Mouse (Mus musculus): ENCODE data around the gene Agpat4. TPM values are rescaled to one million over a fixed set of nuclear protein-coding genes. Genes with fewer than 3 reads are reported as not detected.
A peak's percentile ranks its signal among the peaks of the same experiment; 100 is the strongest.

The Agpat4 gene
- polyA plus RNA-seq, 1 experiment from 2014 or later: 31.3 TPM

- Histone ChIP-seq H3K27ac (replicated peaks; ENCODE audit: low read depth, low read length) (peak overlapping the region; percentile 61), H3K36me3 (ENCODE audit: control insufficient read depth, insufficient read depth, low read length) (no peaks in the 10 kb centered on the region), H3K4me3 (replicated peaks; ENCODE audit: low read depth, low read length) (no peak overlapping the region), H3K27me3 (ENCODE audit: control insufficient read depth, insufficient read depth, low read length) (no peaks in the 10 kb centered on the region), H3K4me2 (ENCODE audit: low read length) (no peak overlapping the region), H3K9ac (replicated peaks; ENCODE audit: low read length) (no peak overlapping the region), H3K9me3 (ENCODE audit: control insufficient read depth, low read length) (no peaks in the 10 kb centered on the region), H3K4me1 (ENCODE audit: control insufficient read depth, insufficient read depth, low read length) (peaks cover 19% of the 10 kb centered on the region)
- peak; percentile 72 for ATAC-seq (ENCODE audit: low FRiP score, low TSS enrichment)
- DNase-seq: peak; percentile 74
- WGBS: 23% methylated on average over 10 of the region's 10 CpGs
These were observed 50.0 kb downstream of the Agpat4 start for GRCm38 (mm10) chr17:12168536-12168935.

- no peaks in the 10 kb centered on the region for H3K27me3 ChIP-seq (ENCODE audit: control insufficient read depth, insufficient read depth, low read length)
- no peak overlapping the region for H3K4me2 ChIP-seq (ENCODE audit: low read length)
- H3K36me3 ChIP-seq (ENCODE audit: control insufficient read depth, insufficient read depth, low read length): no peaks in the 10 kb centered on the region
- H3K9ac ChIP-seq (replicated peaks; ENCODE audit: low read length): no peak overlapping the region
- H3K27ac ChIP-seq (replicated peaks; ENCODE audit: low read depth, low read length): no peak overlapping the region
- no peak overlapping the region for H3K4me3 ChIP-seq (replicated peaks; ENCODE audit: low read depth, low read length)
- 84% methylated on average over 12 of the region's 12 CpGs for WGBS
- ATAC-seq (ENCODE audit: low FRiP score, low TSS enrichment) (no peak), DNase-seq (no peak)
- no peaks in the 10 kb centered on the region for H3K9me3 ChIP-seq (ENCODE audit: control insufficient read depth, low read length)
- H3K4me1 ChIP-seq (ENCODE audit: control insufficient read depth, insufficient read depth, low read length): peaks cover 16% of the 10 kb centered on the region
These were observed 50.9 kb downstream of the Agpat4 start for GRCm38 (mm10) chr17:12169326-12169836.

GRCm38 (mm10) chr17:12170791-12171497, 52.4 kb downstream of the Agpat4 start:
- ATAC-seq (ENCODE audit: low FRiP score, low TSS enrichment): no peak
- Histone ChIP-seq H3K9me3 (ENCODE audit: control insufficient read depth, low read length) (no peaks in the 10 kb centered on the region), H3K27me3 (ENCODE audit: control insufficient read depth, insufficient read depth, low read length) (no peaks in the 10 kb centered on the region), H3K27ac (replicated peaks; ENCODE audit: low read depth, low read length) (no peak overlapping the region), H3K9ac (replicated peaks; ENCODE audit: low read length) (no peak overlapping the region), H3K36me3 (ENCODE audit: control insufficient read depth, insufficient read depth, low read length) (no peaks in the 10 kb centered on the region), H3K4me3 (replicated peaks; ENCODE audit: low read depth, low read length) (no peak overlapping the region), H3K4me2 (ENCODE audit: low read length) (no peak overlapping the region), H3K4me1 (ENCODE audit: control insufficient read depth, insufficient read depth, low read length) (peaks cover 16% of the 10 kb centered on the region)
- DNase-seq: no peak
- WGBS: 73% methylated on average over 7 of the region's 7 CpGs

GRCm38 (mm10) chr17:12171666-12172065, 53.2 kb downstream of the Agpat4 start:
- Histone ChIP-seq H3K27ac (replicated peaks; ENCODE audit: low read depth, low read length) (no peak overlapping the region), H3K36me3 (ENCODE audit: control insufficient read depth, insufficient read depth, low read length) (no peaks in the 10 kb centered on the region), H3K4me3 (replicated peaks; ENCODE audit: low read depth, low read length) (no peak overlapping the region), H3K4me1 (ENCODE audit: control insufficient read depth, insufficient read depth, low read length) (peaks cover 16% of the 10 kb centered on the region), H3K9me3 (ENCODE audit: control insufficient read depth, low read length) (no peaks in the 10 kb centered on the region), H3K27me3 (ENCODE audit: control insufficient read depth, insufficient read depth, low read length) (no peaks in the 10 kb centered on the region), H3K9ac (replicated peaks; ENCODE audit: low read length) (no peak overlapping the region), H3K4me2 (ENCODE audit: low read length) (no peak overlapping the region)
- ATAC-seq (ENCODE audit: low FRiP score, low TSS enrichment): no peak
- WGBS: 89% methylated on average over 2 of the region's 2 CpGs
- DNase-seq: no peak

GRCm38 (mm10) chr17:12174221-12174620, 55.7 kb downstream of the Agpat4 start:
- DNase-seq: no peak
- 95% methylated on average over 5 of the region's 5 CpGs for WGBS
- no peak overlapping the region for H3K4me3 ChIP-seq (replicated peaks; ENCODE audit: low read depth, low read length)

GRCm38 (mm10) chr17:12174896-12175295, 56.4 kb downstream of the Agpat4 start:
- Histone ChIP-seq H3K9ac (replicated peaks; ENCODE audit: low read length) (no peak overlapping the region), H3K27ac (replicated peaks; ENCODE audit: low read depth, low read length) (no peak overlapping the region), H3K27me3 (ENCODE audit: control insufficient read depth, insufficient read depth, low read length) (no peaks in the 10 kb centered on the region), H3K36me3 (ENCODE audit: control insufficient read depth, insufficient read depth, low read length) (0 out of 2 replicates have a peak, but pooled peaks cover 5% of the 10 kb centered on the region), H3K4me3 (replicated peaks; ENCODE audit: low read depth, low read length) (no peak overlapping the region), H3K4me2 (ENCODE audit: low read length) (no peak overlapping the region), H3K4me1 (ENCODE audit: control insufficient read depth, insufficient read depth, low read length) (0 out of 2 replicates have a peak, but pooled peaks cover 3% of the 10 kb centered on the region), H3K9me3 (ENCODE audit: control insufficient read depth, low read length) (no peaks in the 10 kb centered on the region)
- DNase-seq: no peak
- ATAC-seq (ENCODE audit: low FRiP score, low TSS enrichment): no peak
- 71% methylated on average over 7 of the region's 7 CpGs for WGBS

More at GRCm38 (mm10) chr17:12174221-12174620, 55.7 kb downstream of the Agpat4 start:
- 0 out of 2 replicates have a peak, but pooled peaks cover 5% of the 10 kb centered on the region for H3K36me3 ChIP-seq (ENCODE audit: control insufficient read depth, insufficient read depth, low read length)
- H3K27ac ChIP-seq (replicated peaks; ENCODE audit: low read depth, low read length): no peak overlapping the region
- H3K9me3 ChIP-seq (ENCODE audit: control insufficient read depth, low read length): no peaks in the 10 kb centered on the region
- no peak overlapping the region for H3K9ac ChIP-seq (replicated peaks; ENCODE audit: low read length)
- no peak for ATAC-seq (ENCODE audit: low FRiP score, low TSS enrichment)
- no peaks in the 10 kb centered on the region for H3K27me3 ChIP-seq (ENCODE audit: control insufficient read depth, insufficient read depth, low read length)
- no peak overlapping the region for H3K4me2 ChIP-seq (ENCODE audit: low read length)
- 0 out of 2 replicates have a peak, but pooled peaks cover 3% of the 10 kb centered on the region for H3K4me1 ChIP-seq (ENCODE audit: control insufficient read depth, insufficient read depth, low read length)

GRCm38 (mm10) chr17:12175626-12176025, 57.1 kb downstream of the Agpat4 start:
- WGBS: 84% methylated on average over 4 of the region's 4 CpGs
- Histone ChIP-seq H3K27me3 (ENCODE audit: control insufficient read depth, insufficient read depth, low read length) (no peaks in the 10 kb centered on the region), H3K9ac (replicated peaks; ENCODE audit: low read length) (no peak overlapping the region), H3K36me3 (ENCODE audit: control insufficient read depth, insufficient read depth, low read length) (0 out of 2 replicates have a peak, but pooled peaks cover 5% of the 10 kb centered on the region), H3K27ac (replicated peaks; ENCODE audit: low read depth, low read length) (no peak overlapping the region), H3K4me1 (ENCODE audit: control insufficient read depth, insufficient read depth, low read length) (0 out of 2 replicates have a peak, but pooled peaks cover 3% of the 10 kb centered on the region), H3K4me2 (ENCODE audit: low read length) (no peak overlapping the region), H3K4me3 (replicated peaks; ENCODE audit: low read depth, low read length) (no peak overlapping the region), H3K9me3 (ENCODE audit: control insufficient read depth, low read length) (no peaks in the 10 kb centered on the region)
- ATAC-seq (ENCODE audit: low FRiP score, low TSS enrichment): no peak
- no peak for DNase-seq

- Histone ChIP-seq H3K4me2 (ENCODE audit: low read length) (no peak overlapping the region), H3K27me3 (ENCODE audit: control insufficient read depth, insufficient read depth, low read length) (no peaks in the 10 kb centered on the region), H3K4me1 (ENCODE audit: control insufficient read depth, insufficient read depth, low read length) (no peaks in the 10 kb centered on the region), H3K36me3 (ENCODE audit: control insufficient read depth, insufficient read depth, low read length) (0 out of 2 replicates have a peak, but pooled peaks cover 5% of the 10 kb centered on the region), H3K27ac (replicated peaks; ENCODE audit: low read depth, low read length) (no peak overlapping the region), H3K9ac (replicated peaks; ENCODE audit: low read length) (no peak overlapping the region), H3K4me3 (replicated peaks; ENCODE audit: low read depth, low read length) (no peak overlapping the region), H3K9me3 (ENCODE audit: control insufficient read depth, low read length) (no peaks in the 10 kb centered on the region)
- no peak for ATAC-seq (ENCODE audit: low FRiP score, low TSS enrichment)
- DNase-seq: no peak
- 82% methylated on average over 7 of the region's 7 CpGs for WGBS
These were observed 60.8 kb downstream of the Agpat4 start for GRCm38 (mm10) chr17:12179339-12179738.

- ATAC-seq (ENCODE audit: low FRiP score, low TSS enrichment) (no peak), DNase-seq (no peak)
- 0 out of 2 replicates have a peak, but pooled peaks cover 5% of the 10 kb centered on the region for H3K36me3 ChIP-seq (ENCODE audit: control insufficient read depth, insufficient read depth, low read length)
- no peaks in the 10 kb centered on the region for H3K4me1 ChIP-seq (ENCODE audit: control insufficient read depth, insufficient read depth, low read length)
- H3K4me2 ChIP-seq (ENCODE audit: low read length): no peak overlapping the region
- no peaks in the 10 kb centered on the region for H3K27me3 ChIP-seq (ENCODE audit: control insufficient read depth, insufficient read depth, low read length)
- 92% methylated on average over 2 of the region's 2 CpGs for WGBS
- H3K9ac ChIP-seq (replicated peaks; ENCODE audit: low read length): no peak overlapping the region
- no peak overlapping the region for H3K4me3 ChIP-seq (replicated peaks; ENCODE audit: low read depth, low read length)
- H3K9me3 ChIP-seq (ENCODE audit: control insufficient read depth, low read length): no peaks in the 10 kb centered on the region
- H3K27ac ChIP-seq (replicated peaks; ENCODE audit: low read depth, low read length): no peak overlapping the region
These were observed 61.3 kb downstream of the Agpat4 start for GRCm38 (mm10) chr17:12179766-12180165.
